Mouse (Mus musculus) adipose tissue, adult 10 weeks (tissue): ENCODE data around the gene Arl4d. TPM values are rescaled to one million over a fixed set of nuclear protein-coding genes. Genes with fewer than 3 reads are reported as not detected.

ENCODE experiments used
- polyA plus RNA-seq: library from polyadenylated mRNA; stranded (reverse); fragments of 350-450 nt; fragmentation: Illumina TruSeq; extraction: RNeasy Lipid Tissue Mini Kit (QIAGEN cat#74804); gene quantifications from one replicate; pipeline ENCODE4 v1.2.3, GENCODE M21; 2014; ENCODE audit warnings: low read depth, low replicate concordance

Gene Arl4d
- 21.8 TPM for polyA plus RNA-seq

GRCm38 (mm10) chr11:101664825-101665635, at the start of gene Arl4d:
Arl4d (plus strand) TSS chr11:101665541.

GRCm38 (mm10) chr11:101626995-101627856, 38.1 kb upstream of the Arl4d start, which contains the start of gene Rdm1:
Rdm1 (plus strand) TSS chr11:101627195.

Other genes with a start within 250 kb of the Arl4d start
- gene Aarsd1, start 247.9 kb upstream of the Arl4d start, polyA plus RNA-seq, result 37.5 TPM
- gene Gm27029, start 240.7 kb upstream of the Arl4d start, polyA plus RNA-seq, result 1.8 TPM
- gene Rundc1, start 240.5 kb upstream of the Arl4d start, polyA plus RNA-seq, result 20.2 TPM
- 19.3 TPM for gene Ptges3l, start 240.2 kb upstream of the Arl4d start, polyA plus RNA-seq
- gene Rpl27, start 223.2 kb upstream of the Arl4d start, polyA plus RNA-seq, result 510 TPM
- gene Ifi35, start 217.1 kb upstream of the Arl4d start, polyA plus RNA-seq, result 37.6 TPM
- gene Rnd2, start 200.5 kb upstream of the Arl4d start, polyA plus RNA-seq, result 13.9 TPM
- gene Vat1, start 199.3 kb upstream of the Arl4d start, polyA plus RNA-seq, result 95.9 TPM
- gene Brca1, start 113.6 kb upstream of the Arl4d start, polyA plus RNA-seq, result 0.96 TPM
- 93.6 TPM for gene Nbr1, start 113.4 kb upstream of the Arl4d start, polyA plus RNA-seq
- gene Tmem106a, start 83.3 kb upstream of the Arl4d start, polyA plus RNA-seq, result 24.1 TPM
- 1.4 TPM for gene Gm11634, start 66.3 kb upstream of the Arl4d start, polyA plus RNA-seq
- gene Rdm1, start 38.3 kb upstream of the Arl4d start, polyA plus RNA-seq, result 33.6 TPM
- gene Dhx8, start 67.4 kb downstream of the Arl4d start, polyA plus RNA-seq, result 15.2 TPM
- 40.5 TPM for gene Etv4, start 119.8 kb downstream of the Arl4d start, polyA plus RNA-seq
- 3.1 TPM for gene Meox1, start 228.8 kb downstream of the Arl4d start, polyA plus RNA-seq